Mouse (Mus musculus) thymus, postnatal 25 days (tissue): Measurements from ENCODE around the gene Arnt2.

Source experiments
- DNase-seq: peaks from one replicate; pipeline ENCODE4 v3.0.0; 2022

The Arnt2 gene

DNA sequence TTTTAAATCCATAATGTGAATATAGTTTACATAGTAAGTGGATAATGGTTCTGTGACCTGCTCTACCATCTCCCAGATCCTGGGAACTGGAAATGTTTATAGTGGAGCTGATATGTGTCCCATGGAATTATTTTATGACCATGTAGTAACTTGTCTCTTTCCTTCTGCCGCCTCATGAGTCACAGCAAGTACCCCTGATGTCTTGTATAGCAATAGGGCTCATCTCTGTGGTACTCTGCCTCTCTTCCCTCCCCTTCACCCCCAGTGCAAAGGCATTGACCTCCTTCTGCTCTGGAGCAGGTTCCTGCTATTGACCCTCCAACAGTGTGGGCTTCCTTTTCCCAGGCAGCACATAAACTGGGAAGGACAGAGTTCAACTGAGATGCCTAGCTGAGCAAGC, 182.3 kb downstream of the Arnt2 start:
- DNase-seq = no peak

DNA sequence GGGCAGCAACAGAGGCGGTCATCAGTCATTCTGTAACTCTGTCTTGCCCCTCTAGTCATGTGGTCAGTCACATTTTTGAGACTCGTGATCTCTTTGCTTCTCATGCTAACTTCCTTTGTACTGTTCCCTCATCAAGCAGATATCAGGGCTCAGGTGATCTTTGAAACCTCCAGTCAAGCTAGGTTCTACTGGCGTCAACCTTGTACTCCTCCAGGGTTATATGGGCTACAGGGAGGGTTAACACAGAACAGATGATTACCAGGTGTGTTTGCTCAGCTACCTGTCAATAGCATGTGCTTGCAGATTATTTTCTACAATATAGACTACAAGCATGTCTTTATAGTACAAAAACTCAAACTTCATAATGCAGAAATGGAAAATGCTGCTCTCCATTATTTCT, 183.1 kb downstream of the Arnt2 start:
- no peak for DNase-seq

DNA sequence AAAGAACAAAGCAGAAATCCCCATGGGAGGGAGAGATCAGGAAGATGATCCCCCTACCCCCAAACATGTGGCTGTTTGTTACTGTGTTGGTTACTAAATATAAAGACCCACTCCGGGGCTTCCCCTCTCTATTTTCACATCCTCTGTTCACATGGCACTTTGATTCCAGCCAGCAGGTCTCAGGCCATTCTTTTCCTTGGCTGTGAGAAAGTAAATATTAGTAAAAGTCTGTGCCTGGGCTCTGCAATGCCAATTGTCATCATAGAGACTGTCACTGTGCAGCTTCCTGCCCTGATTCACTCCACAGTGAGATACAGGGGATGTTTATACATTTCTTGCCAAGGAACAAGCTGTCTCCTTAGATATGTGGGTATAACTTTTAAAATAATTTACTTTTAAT, 197.9 kb downstream of the Arnt2 start:
- DNase-seq = no peak

DNA sequence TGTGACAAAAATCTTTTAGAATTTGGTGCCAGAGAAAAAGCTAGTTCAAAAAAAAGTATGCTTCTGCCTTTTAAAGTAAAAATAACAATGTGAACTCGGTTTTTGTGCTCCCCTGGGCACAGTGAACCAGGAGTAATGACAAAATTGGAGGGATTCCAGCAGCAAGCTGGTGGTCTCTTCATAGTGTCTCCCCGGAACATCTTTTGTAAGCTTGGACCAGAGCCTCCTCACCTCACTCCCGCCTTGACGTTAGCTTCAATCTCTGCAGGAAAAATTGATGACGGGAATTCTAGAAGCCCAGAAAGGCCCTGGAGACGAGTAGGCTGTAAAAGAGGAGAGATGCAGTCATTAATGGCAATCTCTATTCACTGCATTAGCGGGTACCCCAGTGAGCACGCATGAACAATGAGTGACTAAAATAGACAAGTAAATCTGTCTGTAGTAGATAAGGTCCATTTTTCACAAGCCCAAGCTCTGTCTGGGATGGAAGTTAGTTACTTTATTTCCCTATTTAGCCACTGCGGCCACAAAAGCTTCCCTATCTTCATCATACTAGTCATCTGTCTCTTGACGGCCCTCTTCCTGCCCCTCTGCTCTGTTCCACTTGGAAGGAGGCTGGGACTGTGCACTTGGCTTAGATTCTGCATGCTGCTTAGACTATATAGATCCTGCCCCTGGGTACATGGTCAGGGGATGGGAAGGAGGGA, 199.2 kb downstream of the Arnt2 start:
- no peak for DNase-seq

DNA sequence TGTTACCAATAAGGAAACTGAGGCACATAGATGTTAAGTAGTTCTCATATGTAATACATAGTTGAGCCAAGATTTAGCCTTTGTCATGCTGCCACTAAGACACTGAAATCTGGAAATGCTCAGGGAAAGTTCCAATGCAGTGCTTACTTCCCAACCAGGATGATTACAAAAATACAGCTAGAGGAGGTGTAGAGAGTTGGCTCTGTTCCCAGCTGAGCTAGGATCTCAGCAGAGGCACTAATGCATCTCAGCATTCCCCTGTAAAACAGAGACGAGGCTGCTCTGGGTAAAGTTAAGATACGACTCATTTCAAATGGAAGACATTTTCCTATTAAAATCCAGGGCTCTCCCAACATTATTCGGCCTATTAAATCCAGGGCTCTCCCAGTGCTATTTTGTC, 206.0 kb downstream of the Arnt2 start:
- DNase-seq = no peak

DNA sequence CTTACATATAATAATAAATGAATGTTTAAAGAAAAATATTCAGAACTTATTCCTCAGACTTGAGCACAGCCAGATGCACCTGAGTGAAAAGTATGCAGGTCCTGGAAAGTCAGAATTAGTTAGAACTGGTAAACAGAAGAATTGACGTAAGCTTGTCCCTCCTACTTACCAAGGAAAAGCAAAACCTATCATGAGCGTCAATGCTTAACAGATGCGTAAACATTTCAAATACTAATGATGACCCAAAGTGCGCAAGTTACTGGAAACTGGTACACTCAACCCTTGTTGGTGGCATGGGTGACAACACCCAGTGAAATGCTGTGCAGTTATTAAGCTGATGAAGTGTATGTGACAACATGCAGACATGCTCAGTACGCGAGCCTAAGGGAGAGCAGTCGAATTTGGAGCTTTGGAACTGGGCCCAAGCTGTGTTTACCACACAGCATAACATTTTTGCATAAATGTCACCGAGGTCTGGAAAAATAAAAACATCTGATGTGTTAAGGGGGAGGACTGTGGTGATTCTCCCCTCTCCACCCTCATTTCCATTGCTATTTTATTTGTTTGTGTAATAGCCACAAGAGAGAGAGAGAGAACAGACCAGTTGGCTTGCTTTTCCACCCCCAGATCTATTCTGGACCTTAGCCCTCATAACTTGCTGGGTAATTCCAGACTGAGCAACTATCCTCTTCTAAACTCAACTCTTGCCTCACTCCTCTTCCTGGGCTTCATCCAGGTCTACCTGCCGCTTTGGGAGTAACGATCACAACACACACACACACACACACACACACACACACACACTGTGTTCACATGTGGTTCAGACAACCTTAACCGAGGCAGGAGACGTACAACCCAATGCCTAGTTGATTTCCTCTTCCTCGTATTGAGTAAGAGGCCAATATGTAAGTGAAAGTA, 208.6 kb downstream of the Arnt2 start:
- no peak for DNase-seq

DNA sequence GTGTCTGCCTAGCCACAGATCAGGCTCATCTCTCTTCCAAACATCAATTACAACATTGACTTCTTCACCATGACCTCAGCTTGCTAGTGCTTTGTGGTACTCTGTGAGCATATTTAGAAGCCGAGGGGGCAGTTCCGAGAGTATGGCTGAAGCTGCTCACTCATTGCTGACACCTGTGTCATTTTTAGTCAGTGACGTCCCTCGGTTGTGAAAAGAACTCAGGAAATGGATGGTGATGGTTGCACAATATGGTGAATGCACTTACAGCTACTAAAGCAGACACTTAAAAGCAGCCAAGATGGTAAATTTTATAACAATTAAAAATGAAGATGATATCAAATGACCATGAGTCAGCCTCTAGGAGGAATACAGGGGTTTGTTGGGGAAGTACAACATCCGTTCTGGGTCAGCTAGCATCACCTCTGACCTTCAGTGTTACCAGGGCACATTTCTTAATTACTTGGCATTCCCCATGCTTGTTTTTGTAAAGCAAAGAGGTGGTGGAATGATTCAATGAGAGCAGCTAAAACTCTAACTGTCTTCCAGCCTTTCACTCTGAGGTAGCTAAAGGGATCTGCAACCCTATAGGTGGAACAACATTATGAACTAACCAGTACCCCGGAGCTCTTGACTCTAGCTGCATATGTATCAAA, 212.6 kb downstream of the Arnt2 start:
- DNase-seq = no peak
